Mouse (Mus musculus) layer of hippocampus, postnatal 36 days (tissue): ENCODE measurements around the gene Hfe. TPM values are rescaled to one million over a fixed set of nuclear protein-coding genes. Genes with fewer than 3 reads are reported as not detected.
A peak's percentile ranks its signal among the peaks of the same experiment; 100 is the strongest.

Experiments used
- DNase-seq, 2 experiments: peaks; one replicate each; pipeline ENCODE4 v3.0.0; 2022
- total RNA-seq, 2 experiments: library from RNA; stranded (reverse); gene quantifications; 2 replicates each; pipeline ENCODE4 v1.2.3; 2021

Gene Hfe
- total RNA-seq = 1 to 10 TPM; 1.7 to 3.0 TPM

DNA sequence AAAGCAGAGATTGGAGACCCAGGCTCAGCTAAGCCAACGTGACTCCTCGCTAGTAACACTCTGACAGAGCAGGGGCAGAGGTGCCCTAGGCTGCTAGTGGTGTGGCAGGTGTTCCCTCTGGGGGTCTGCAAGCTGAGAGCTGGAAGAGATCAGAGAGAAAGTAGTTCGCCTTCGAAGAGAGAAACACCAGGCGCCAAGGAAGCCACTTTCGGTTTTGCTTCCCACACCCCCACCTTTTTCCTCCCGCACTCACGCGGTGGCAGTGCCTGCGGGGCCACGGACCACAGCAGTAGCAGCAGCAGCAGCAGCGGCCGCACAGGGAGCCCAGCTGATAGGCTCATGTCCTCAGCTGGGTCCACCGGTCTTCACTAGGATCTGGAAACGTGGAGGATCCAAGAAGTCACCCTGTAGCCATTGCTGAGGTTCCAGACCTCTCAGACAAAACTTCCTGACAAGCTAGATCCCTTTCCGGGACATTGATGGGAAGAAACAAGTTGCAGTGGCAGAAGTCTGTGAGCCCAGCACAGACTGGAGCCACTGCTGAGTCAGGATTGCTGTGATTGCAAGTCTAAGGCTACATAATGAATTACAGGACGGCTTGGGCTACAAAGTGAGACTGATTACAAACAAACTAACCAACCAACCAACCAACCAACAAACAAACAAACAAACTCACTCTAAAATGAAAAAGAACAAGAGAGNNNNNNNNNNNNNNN lies at the start of gene Hfe:
TSS of gene Hfe (minus strand) at position 481 of the 716 bp plus-strand sequence.
- DNase-seq = no peak

DNA sequence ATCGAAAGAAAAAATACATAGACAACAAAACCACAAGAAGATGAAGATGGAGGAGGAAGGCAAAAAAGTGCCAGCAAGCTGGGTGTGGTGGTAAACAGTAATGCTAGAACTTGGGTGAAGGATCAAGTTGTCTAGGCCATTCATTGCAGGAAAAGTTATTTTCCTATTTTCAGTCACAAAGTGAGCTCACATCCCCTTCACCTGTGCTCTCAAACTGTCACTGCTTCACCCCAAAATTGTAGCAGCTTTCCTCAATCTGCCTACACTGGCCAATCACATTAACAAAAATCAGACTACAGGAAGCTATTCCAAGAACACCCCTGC lies 49.2 kb upstream of the Hfe start:
- DNase-seq = no peak

DNA sequence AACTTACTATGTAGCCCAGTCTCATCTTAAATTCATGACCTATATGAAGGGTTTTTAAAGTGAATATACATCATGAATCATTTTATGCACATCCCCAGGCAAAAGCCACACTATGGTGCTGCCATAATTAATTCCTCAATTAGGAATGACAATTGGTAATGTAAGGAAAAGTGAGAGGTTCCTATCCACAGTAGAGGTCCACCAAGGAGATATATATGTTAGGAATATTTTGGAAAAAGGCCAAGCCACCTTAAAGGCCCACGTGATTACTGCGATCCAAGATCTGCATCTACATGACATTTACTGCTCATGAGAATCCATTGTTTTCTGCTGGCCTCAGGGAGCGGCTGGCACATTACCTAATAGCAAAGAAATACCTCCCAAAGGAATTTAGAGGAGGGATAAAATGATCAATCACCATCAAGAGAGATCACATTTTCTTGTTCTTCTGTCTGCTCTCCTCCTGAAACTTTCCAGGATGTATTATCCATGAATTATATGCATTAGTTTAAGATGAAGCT lies 48.7 kb upstream of the Hfe start:
- DNase-seq = no peak

DNA sequence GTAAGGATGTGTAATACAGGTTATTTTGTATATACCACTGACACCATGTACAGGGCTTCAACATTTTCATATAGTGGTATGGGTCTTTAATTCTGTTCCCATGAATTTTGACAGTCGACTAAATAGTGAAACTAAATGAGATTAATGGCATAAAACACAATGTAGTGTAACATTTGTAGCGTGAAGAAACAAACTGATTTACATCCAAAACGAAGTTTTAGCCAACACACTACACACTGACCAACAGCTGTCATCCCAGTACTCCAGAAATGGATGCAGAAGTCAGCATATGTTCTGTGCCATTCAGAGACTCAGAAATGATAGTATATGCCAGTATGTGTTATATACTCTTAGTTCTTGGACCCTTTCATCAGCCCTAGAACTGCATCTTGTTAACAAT lies 47.3 kb upstream of the Hfe start:
- no peak for DNase-seq

DNA sequence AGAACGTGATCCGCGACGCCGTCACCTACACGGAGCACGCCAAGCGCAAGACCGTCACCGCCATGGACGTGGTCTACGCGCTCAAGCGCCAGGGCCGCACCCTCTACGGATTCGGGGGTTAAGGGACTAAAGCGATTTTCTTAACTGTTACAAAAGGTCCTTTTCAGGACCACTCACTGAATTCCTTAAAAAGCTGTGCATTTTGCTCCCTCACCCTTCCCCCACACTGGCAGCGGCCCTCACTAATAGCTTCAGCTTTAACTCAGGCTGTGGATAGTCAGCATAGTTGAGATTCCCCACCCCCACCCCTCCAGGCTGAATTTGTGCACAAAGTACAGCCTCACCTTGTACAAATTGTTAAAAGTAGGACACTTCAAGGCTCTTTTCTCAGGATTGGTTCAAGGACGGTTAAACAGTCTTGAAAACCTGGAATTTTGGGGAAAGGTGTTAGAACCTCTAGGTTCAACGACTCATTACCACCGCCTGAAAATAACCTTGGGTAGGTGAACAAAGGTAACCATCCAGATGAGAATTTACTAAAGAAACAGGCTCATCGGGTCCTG lies 46.6 kb upstream of the Hfe start:
- DNase-seq = no peak

DNA sequence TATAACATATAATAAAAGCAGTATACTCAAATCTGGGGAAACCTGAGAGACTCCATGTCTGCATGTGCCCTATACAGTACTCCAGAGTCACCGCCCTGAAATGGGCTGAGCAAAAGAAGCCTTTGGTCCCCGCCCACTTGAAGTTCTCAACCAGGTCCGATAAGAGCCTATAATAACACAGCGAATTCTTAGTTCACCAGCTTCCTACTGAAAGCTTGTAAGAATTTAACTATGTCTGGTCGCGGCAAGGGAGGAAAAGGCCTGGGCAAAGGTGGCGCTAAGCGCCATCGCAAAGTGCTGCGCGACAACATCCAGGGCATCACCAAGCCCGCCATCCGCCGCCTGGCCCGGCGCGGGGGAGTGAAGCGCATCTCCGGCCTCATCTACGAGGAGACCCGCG lies 46.1 kb upstream of the Hfe start, which contains the start of gene Hist1h4b:
TSS of gene Hist1h4b (plus strand) at position 224 of the 400 bp plus-strand sequence.
- DNase-seq = peak; percentile 82

DNA sequence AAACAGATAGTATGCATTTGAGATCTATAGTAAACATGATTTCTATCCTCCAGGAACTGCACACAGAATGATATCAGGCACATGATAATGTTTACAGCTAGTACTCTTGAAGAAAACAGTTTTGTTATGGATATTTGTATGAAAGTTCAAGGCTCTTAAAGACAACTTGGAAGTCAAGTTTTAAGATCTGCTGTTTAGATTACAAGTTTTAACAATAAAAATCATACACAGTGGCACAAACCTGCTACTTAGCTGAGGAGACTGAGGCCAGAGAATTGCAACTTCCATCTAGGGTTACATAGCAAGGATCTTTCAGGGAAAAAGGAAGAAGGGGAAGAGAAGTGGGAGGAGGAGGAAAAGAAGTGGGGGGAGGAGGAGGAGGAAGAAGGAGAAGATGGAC lies 44.3 kb upstream of the Hfe start:
- DNase-seq = no peak

DNA sequence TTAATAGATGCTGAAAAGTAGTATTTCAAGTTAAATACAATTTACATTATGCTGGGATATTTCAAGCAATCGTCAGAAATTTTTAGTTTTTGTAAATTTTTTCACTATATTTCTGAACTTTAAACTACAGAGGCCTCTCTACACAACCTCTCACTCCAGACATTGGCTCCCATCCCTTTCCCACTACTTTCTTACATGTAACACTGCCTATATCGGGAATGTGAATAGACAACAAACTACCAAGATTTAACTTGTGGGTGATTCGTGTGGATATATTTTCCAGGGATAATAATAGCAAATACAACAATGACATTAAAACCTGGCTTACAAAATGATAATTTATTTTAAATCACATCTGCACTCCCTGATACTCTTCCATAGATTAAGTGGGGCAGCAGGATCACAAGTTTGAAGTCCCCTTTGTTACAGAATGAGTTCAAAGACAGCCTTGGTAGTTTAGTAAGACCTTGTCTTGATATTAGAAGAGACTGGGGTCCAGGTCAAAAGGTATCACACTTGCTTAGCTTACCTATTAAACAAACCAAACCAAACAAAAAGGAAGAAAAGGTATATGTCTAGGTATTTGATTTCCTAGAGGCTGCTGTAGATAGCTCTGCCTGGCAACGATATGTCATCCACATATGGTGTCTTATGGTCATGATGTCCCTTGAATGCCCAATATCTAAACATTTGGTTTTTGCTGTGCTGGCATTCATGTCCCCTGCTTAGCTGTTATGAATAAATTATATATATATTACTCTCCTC lies 42.8 kb upstream of the Hfe start:
- DNase-seq = no peak

DNA sequence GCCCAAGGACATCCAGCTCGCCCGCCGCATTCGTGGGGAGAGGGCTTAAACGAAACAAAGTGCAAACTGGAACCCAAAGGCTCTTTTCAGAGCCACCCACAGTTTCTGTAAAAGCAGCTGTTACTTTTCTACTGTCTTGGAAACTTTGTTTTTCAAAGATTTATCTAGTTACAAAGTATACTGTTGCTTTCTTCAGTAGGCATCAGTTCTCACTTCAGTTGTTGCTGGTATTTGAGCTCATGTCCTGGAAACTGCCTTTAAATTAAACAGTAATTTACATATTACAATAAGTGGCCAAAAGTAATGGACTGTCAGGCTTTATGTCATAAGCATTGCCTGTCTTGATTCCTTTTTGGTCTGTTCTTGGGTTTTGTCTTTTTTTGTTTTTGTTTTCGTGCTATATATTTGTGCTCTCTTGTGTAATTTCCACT lies 42.1 kb upstream of the Hfe start:
- no peak for DNase-seq

DNA sequence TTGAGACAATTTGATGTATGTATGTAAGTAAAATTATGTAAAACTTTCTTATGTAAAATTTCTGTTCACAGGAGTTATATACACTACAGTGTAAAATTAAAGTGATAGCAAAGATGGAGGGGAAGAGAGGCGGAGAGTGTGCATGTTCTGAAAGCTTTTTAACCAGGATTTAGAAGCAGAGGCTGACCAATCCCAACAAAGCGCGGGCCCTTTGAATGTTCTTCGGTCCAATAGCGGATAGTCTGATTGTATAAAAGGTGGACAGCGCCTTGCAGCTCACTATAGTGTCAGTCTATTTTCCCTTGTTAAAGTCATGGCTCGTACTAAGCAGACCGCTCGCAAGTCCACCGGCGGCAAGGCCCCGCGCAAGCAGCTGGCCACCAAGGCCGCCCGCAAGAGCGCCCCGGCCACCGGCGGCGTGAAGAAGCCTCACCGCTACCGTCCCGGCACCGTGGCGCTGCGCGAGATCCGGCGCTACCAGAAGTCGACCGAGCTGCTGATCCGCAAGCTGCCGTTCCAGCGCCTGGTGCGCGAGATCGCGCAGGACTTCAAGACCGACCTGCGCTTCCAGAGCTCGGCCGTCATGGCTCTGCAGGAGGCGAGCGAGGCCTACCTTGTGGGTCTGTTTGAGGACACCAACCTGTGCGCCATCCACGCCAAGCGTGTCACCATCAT lies 41.5 kb upstream of the Hfe start, which contains the start of gene Hist1h3b:
TSS of gene Hist1h3b (plus strand) at position 201 of the 675 bp plus-strand sequence.
- DNase-seq = peak; percentile 85 to 86

DNA sequence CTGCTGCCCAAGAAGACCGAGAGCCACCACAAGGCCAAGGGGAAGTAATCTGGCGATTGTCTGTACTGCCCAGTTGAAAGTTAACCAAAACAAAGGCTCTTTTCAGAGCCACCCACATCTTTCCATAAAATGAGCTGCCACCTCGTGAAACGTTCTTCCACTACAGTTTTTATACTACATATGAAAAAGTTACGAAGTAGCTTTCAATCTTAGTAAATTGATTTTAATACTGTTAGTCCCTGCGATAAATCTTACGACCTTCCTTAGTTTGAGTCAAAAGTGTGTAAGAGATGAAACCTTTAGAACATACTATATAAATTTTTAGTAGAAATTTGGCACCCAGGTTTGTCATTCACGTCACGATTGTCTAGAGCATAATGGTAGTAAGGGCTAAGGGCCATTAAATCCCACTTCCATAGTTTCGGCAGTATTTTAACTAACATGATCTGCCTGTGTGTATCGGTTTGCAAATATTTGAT lies 40.9 kb upstream of the Hfe start:
- DNase-seq = no peak

DNA sequence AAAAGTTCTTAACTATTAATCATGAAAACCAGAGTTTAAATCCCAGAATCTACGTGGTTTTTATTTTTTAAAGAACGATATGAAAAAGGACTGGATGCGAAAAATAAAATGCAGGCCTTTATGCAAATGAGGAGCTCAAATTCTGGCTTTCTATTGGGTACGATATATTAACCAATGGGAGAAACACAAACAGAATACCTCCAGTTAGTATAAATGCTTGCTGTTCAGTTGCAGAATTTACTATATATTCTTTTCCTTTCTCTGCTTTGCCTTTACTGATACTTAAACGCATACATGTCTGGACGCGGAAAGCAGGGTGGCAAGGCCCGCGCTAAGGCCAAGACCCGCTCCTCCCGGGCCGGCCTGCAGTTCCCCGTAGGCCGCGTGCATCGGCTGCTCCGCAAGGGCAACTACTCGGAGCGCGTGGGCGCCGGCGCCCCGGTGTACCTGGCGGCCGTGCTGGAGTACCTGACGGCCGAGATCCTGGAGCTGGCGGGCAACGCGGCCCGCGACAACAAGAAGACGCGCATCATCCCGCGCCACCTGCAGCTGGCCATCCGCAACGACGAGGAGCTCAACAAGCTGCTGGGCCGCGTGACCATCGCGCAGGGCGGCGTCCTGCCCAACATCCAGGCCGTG lies 40.3 kb upstream of the Hfe start, which contains the start of gene Hist1h2ab:
TSS of gene Hist1h2ab (plus strand) at position 288 of the 639 bp plus-strand sequence.
- peak; percentile 41 to 43 for DNase-seq

DNA sequence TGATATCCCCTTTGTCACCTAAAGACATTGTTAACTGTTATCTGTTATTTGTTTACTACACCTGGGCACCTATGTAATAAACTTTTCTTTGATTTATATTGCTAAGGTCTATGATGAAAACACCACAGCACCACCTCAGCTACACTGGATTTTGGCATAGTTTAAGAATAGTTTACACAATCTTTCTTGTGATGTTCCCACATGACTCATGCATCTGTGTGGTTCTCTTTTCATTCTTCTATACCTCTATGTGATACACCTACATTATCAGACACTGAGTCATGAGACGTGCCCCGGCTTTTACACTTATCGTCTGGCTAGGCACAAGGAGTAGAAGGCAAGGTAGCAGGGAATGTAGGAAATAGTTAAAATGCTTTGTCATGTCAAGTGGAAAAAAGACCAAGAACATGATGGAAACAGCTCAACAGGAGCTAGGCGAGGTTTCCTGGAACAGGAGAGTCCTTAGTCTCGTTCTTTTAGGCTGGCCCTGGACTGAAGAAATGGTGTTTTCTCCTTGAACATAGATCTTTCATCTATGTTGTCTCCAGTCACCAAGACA lies 39.0 kb upstream of the Hfe start:
- DNase-seq = no peak

DNA sequence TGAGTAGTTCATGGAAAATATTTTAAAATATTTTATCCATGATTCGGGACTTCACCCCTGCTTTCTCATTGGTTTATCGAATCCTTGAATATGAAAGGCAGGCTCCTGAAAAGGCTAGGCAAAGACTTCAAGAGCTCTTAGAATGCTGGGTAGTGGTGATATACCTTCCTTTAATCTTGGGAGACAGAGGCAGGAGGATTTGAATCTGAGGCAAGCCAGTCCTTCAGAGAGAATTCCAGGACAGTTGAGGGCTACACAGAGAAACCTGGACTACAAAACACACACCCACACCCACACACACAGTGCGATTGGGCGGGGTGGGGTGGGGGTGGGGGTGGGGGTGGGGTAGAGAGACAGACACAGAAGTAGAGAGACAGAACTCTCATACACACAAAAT lies 37.2 kb upstream of the Hfe start:
- DNase-seq = no peak

DNA sequence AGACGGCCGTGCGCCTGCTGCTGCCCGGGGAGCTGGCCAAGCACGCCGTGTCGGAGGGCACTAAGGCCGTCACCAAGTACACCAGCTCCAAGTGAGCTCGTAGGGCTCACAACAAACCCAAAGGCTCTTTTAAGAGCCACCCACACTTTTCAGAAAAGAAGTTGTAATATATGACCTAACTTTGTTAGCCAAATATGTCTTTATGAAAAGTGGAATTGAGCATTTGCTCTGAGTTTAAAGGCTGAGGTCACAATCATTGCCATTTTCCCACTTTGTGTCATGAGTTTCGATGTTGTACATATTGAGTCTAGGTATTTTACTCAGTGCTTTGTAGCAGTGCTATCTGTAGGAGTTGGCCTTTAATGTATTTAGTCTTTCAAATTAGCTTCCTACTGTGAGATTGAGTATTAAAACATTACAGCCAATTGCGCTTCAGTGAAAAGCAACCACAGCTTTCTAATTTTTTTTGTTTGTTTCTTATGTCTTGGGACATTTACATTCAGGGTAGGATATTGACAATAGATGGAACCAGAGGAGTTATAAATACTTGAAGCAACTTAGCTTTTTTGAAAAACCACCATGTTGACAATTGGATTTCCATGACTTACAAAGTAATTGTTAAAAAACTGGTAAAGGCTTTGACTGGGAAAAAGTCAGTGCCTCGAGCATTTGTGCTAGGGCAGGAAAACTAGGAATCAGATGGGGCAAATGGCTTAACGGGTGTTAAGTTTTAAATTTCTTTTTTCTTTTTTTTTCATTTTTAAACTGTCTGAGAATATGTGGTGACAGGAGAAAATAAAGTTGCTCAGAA lies 36.6 kb upstream of the Hfe start:
- DNase-seq = no peak

DNA sequence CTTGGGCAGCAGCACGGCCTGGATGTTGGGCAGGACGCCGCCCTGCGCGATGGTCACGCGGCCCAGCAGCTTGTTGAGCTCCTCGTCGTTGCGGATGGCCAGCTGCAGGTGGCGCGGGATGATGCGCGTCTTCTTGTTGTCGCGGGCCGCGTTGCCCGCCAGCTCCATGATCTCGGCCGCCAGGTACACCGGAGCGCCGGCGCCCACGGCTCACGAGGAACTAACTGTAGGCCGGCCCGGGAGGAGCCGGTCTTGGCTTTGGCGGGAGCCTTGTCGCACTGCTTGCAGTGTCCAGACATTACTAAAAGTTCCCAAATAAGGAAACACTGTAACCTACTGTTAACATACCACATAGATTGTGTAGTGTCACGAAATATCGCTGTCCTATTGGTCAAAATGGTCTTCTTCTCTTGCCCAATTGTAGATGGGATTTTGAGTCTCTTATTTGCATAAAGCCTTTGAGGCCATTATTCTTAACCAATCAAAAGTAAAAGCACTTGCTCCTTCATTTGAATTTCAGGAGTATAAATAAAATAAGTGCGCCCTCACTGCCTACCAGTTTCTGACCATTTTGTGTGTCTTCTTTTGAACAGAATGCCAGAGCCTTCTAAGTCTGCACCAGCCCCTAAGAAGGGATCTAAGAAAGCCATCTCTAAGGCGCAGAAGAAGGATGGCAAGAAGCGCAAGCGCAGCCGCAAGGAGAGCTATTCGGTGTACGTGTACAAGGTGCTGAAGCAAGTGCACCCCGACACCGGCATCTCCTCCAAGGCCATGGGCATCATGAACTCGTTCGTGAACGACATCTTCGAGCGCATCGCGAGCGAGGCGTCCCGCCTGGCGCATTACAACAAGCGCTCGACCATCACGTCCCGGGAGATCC lies 35.8 kb upstream of the Hfe start, which contains the start of gene Hist1h2bb:
TSS of gene Hist1h2bb (plus strand) at position 534 of the 880 bp plus-strand sequence.
- peak; percentile 74 to 76 for DNase-seq

DNA sequence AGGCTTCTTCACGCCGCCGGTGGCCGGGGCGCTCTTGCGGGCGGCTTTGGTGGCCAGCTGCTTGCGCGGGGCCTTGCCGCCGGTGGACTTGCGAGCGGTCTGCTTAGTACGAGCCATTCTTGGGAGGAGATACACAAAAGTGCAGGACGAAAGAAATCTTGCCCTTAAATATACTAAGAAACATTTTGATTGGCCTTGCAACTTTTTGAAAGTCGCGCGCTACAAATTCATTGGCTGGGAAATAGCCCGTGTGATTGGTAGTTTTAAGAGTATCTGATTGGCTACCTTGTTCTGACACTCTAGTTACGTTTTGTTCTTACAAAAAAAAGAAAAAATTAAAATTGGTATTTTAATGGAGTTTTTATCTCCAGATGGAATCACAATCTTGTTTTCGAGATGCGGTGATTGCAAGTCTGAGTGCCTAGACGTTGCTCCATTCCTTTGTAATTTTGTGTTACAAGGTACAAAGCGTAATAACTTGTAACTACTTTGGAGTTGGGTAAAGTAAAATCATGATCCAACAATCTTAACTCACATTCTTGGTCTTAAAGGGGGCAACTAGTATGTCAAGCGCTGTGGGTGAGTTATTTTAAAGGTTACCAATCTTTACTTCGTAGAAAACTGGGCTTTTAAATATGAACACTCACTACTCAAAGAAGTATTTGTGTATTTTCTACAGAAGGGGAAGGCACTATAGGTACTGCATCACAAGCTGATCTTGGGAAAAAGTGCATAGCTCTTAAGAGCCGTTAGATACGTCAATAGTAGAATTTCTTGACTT lies 34.9 kb upstream of the Hfe start, which contains the start of gene Hist1h3c:
TSS of gene Hist1h3c (minus strand) at position 222 of the 781 bp plus-strand sequence.
- DNase-seq = peak; percentile 60 to 74
